Mouse (Mus musculus) lung, embryonic 16.5 days (tissue): Measurements from ENCODE around the gene Fgfr2. TPM values are rescaled to one million over a fixed set of nuclear protein-coding genes. Genes with fewer than 3 reads are reported as not detected.

Source experiments
- ATAC-seq: fragments of 200-750 bp; cut with Nextera tagmentation; 2 replicates; pipeline ENCODE4 v1.8.0; 2017; ENCODE audit warnings: low read depth, mild to moderate bottlenecking, moderate library complexity
- H3K27ac ChIP-seq: fragments of 300-500 bp; sonication (generic); 2 replicates; pipeline ENCODE4 v1.5.1; 2014; ENCODE audit warnings: mild to moderate bottlenecking, control low read depth, low read length
- H3K27me3 ChIP-seq: fragments of 300-500 bp; sonication (generic); 2 replicates; pipeline ENCODE4 v1.6.1; 2014; ENCODE audit warnings: low read depth, low read length, mixed read lengths; ENCODE audit not compliant: control insufficient read depth, insufficient read depth
- H3K36me3 ChIP-seq: fragments of 300-500 bp; sonication (generic); 2 replicates; pipeline ENCODE4 v1.6.1; 2014; ENCODE audit warnings: low read length; ENCODE audit not compliant: control insufficient read depth, insufficient read depth
- H3K4me1 ChIP-seq: fragments of 300-500 bp; sonication (generic); replicated peaks from 2 replicates; pipeline ENCODE4 v1.6.1; 2014; ENCODE audit warnings: low read length, mixed read lengths; ENCODE audit not compliant: control insufficient read depth, insufficient read depth
- H3K4me2 ChIP-seq: fragments of 300-500 bp; sonication (generic); 2 replicates; pipeline ENCODE4 v1.6.1; 2014; ENCODE audit warnings: low read depth, low read length, control low read depth
- H3K4me3 ChIP-seq: fragments of 300-500 bp; sonication (generic); 2 replicates; pipeline ENCODE4 v1.5.1; 2014; ENCODE audit warnings: mild to moderate bottlenecking, low read length, control low read depth
- H3K9ac ChIP-seq: fragments of 300-500 bp; sonication (generic); 2 replicates; pipeline ENCODE4 v1.6.1; 2014; ENCODE audit warnings: low read length, control low read depth
- H3K9me3 ChIP-seq: fragments of 300-500 bp; sonication (generic); 2 replicates; pipeline ENCODE4 v1.6.1; 2016; ENCODE audit warnings: low read length; ENCODE audit not compliant: control insufficient read depth
- WGBS: fragments of 180-500 bp; shearing (Covaris S2); extraction: QIAGEN DNeasy Blood & Tissue Kit; methylation state at CpG from one replicate; pipeline ENCODE4 v1.1.7; 2014; 5-methylcytosine and 5-hydroxymethylcytosine counted together
- polyA plus RNA-seq: library from polyadenylated mRNA; unstranded; fragments of >200 nt; fragmentation: Nextera tagmentation; extraction: Ambion mirVana; gene quantifications from 2 replicates; pipeline ENCODE4 v1.2.1, GENCODE M21; 2015

The Fgfr2 gene
- polyA plus RNA-seq, 1 experiment from 2014 or later: 175 TPM

GRCm38 (mm10) chr7:130773914-130774630 is 2349.1 kb downstream of the Fgfr2 start, which contains the start of gene Btbd16:
Btbd16 (plus strand) TSS chr7:130774069.
- WGBS: 35% methylated on average over 9 of the region's 9 CpGs
- no peak within 1 kb of the TSS for H3K27ac ChIP-seq
- H3K4me2 ChIP-seq: no peak within 1 kb of the TSS
- no peak within 1 kb of the TSS for H3K9ac ChIP-seq
- H3K4me1 ChIP-seq: no peaks in the 10 kb centered on the region; the same call in 1 of the 2 replicates
- ATAC-seq: no peak
- no peaks in the 10 kb centered on the region for H3K27me3 ChIP-seq
- H3K4me3 ChIP-seq: no peak within 1 kb of the TSS
- H3K9me3 ChIP-seq: no peaks in the 10 kb centered on the region
- no peaks in the 10 kb centered on the region for H3K36me3 ChIP-seq

GRCm38 (mm10) chr7:130773171-130773830 is 2349.8 kb downstream of the Fgfr2 start:
- no peaks in the 10 kb centered on the region for H3K36me3 ChIP-seq
- no peaks in the 10 kb centered on the region for H3K27me3 ChIP-seq
- no peaks in the 10 kb centered on the region; the same call in 1 of the 2 replicates for H3K4me1 ChIP-seq
- H3K4me2 ChIP-seq: no peak overlapping the region
- ATAC-seq: peak; percentile 80; the same call in 1 of the 2 replicates
- no peak overlapping the region for H3K27ac ChIP-seq
- no peaks in the 10 kb centered on the region for H3K9me3 ChIP-seq
- H3K4me3 ChIP-seq: no peak overlapping the region
- WGBS: 57% methylated on average over 11 of the region's 11 CpGs
- no peak overlapping the region for H3K9ac ChIP-seq

- Histone ChIP-seq H3K4me1 (no peaks in the 10 kb centered on the region; the same call in 1 of the 2 replicates), H3K4me3 (no peak overlapping the region), H3K36me3 (no peaks in the 10 kb centered on the region), H3K27me3 (no peaks in the 10 kb centered on the region), H3K27ac (no peak overlapping the region), H3K4me2 (no peak overlapping the region), H3K9me3 (no peaks in the 10 kb centered on the region), H3K9ac (no peak overlapping the region)
- no peak for ATAC-seq
- WGBS: 23% methylated on average over 3 of the region's 3 CpGs
Measured at GRCm38 (mm10) chr7:130770707-130771106, 2352.4 kb downstream of the Fgfr2 start.

- Histone ChIP-seq H3K4me2 (no peak overlapping the region), H3K27me3 (no peaks in the 10 kb centered on the region), H3K9ac (no peak overlapping the region), H3K9me3 (no peaks in the 10 kb centered on the region), H3K4me3 (no peak overlapping the region), H3K4me1 (no peaks in the 10 kb centered on the region), H3K27ac (no peak overlapping the region), H3K36me3 (no peaks in the 10 kb centered on the region; the same call in 1 of the 2 replicates)
- 87% methylated on average over 4 of the region's 4 CpGs for WGBS
- no peak for ATAC-seq
Measured at GRCm38 (mm10) chr7:130768151-130768550, 2355.0 kb downstream of the Fgfr2 start.

GRCm38 (mm10) chr7:130766411-130767170 is 2356.6 kb downstream of the Fgfr2 start:
- Histone ChIP-seq H3K9me3 (no peaks in the 10 kb centered on the region), H3K27me3 (no peaks in the 10 kb centered on the region), H3K4me3 (no peak overlapping the region), H3K9ac (no peak overlapping the region), H3K27ac (no peak overlapping the region), H3K4me1 (no peaks in the 10 kb centered on the region), H3K36me3 (no peaks in the 10 kb centered on the region; the same call in 1 of the 2 replicates), H3K4me2 (no peak overlapping the region)
- ATAC-seq: no peak
- WGBS: 65% methylated on average over 30 of the region's 30 CpGs

- peaks cover 3% of the 10 kb centered on the region for H3K36me3 ChIP-seq
- no peaks in the 10 kb centered on the region for H3K9me3 ChIP-seq
- no peaks in the 10 kb centered on the region for H3K4me1 ChIP-seq
- no peak overlapping the region for H3K4me2 ChIP-seq
- no peak overlapping the region for H3K9ac ChIP-seq
- no peak overlapping the region for H3K27ac ChIP-seq
- no peaks in the 10 kb centered on the region for H3K27me3 ChIP-seq
- WGBS: 92% methylated on average over 17 of the region's 17 CpGs
- ATAC-seq: no peak
- H3K4me3 ChIP-seq: no peak overlapping the region
Measured at GRCm38 (mm10) chr7:130764160-130764559, 2359.0 kb downstream of the Fgfr2 start.

GRCm38 (mm10) chr7:130762071-130762897 is 2360.9 kb downstream of the Fgfr2 start:
- no peak overlapping the region for H3K4me3 ChIP-seq
- H3K27me3 ChIP-seq: no peaks in the 10 kb centered on the region
- no peak overlapping the region for H3K27ac ChIP-seq
- H3K9me3 ChIP-seq: no peaks in the 10 kb centered on the region
- H3K9ac ChIP-seq: no peak overlapping the region
- ATAC-seq: peak; percentile 73
- 31% methylated on average over 17 of the region's 17 CpGs for WGBS
- H3K4me1 ChIP-seq: peaks cover under 1% of the 10 kb centered on the region; the same call in 1 of the 2 replicates
- no peak overlapping the region for H3K4me2 ChIP-seq
- H3K36me3 ChIP-seq: peaks cover 3% of the 10 kb centered on the region

- no peak overlapping the region for H3K9ac ChIP-seq
- no peak overlapping the region for H3K4me3 ChIP-seq
- no peaks in the 10 kb centered on the region for H3K9me3 ChIP-seq
- peak; percentile 8; the same call in 1 of the 2 replicates for ATAC-seq
- H3K36me3 ChIP-seq: peaks cover 4% of the 10 kb centered on the region
- peaks cover 13% of the 10 kb centered on the region for H3K4me1 ChIP-seq
- H3K27me3 ChIP-seq: no peaks in the 10 kb centered on the region
- no peak overlapping the region for H3K4me2 ChIP-seq
- no peak overlapping the region for H3K27ac ChIP-seq
- 57% methylated on average over 11 of the region's 11 CpGs for WGBS
Measured at GRCm38 (mm10) chr7:130757326-130757865, 2365.8 kb downstream of the Fgfr2 start.
